Mouse (Mus musculus) stomach, embryonic 16.5 days (tissue): ENCODE data around the gene Ahnak. TPM values are rescaled to one million over a fixed set of nuclear protein-coding genes. Genes with fewer than 3 reads are reported as not detected.
"Not testable (repeated sequence)": the region's sequence is repeated elsewhere in the genome, so short reads cannot be mapped to it uniquely, and the experiment has no call there.

Experiments used
- ATAC-seq: fragments of 200-750 bp; cut with Nextera tagmentation; 2 replicates; pipeline ENCODE4 v1.8.0; 2017; ENCODE audit warnings: moderate number of reproducible peaks, moderate TSS enrichment; ENCODE audit not compliant: insufficient read depth, low FRiP score
- H3K27ac ChIP-seq: fragments of 300-500 bp; sonication (generic); 2 replicates; pipeline ENCODE4 v1.5.1; 2014; ENCODE audit warnings: low read length
- H3K27me3 ChIP-seq: fragments of 300-500 bp; sonication (generic); 2 replicates; pipeline ENCODE4 v1.6.1; 2014; ENCODE audit warnings: low read length, control low read depth, mixed read lengths; ENCODE audit not compliant: control insufficient read depth, insufficient read depth
- H3K36me3 ChIP-seq: fragments of 300-500 bp; sonication (generic); 2 replicates; pipeline ENCODE4 v1.6.1; 2014; ENCODE audit warnings: low read length; ENCODE audit not compliant: control insufficient read depth, insufficient read depth
- H3K4me1 ChIP-seq: fragments of 300-500 bp; sonication (generic); 2 replicates; pipeline ENCODE4 v1.6.1; 2014; ENCODE audit warnings: low read length, control low read depth, mixed read lengths; ENCODE audit not compliant: control insufficient read depth, insufficient read depth
- H3K4me2 ChIP-seq: fragments of 300-500 bp; sonication (generic); 2 replicates; pipeline ENCODE4 v1.6.1; 2014; ENCODE audit warnings: low read depth, low read length, mixed read lengths
- H3K4me3 ChIP-seq: fragments of 300-500 bp; sonication (generic); replicated peaks from 2 replicates; pipeline ENCODE4 v1.5.1; 2014; ENCODE audit warnings: mild to moderate bottlenecking, low read length
- H3K9ac ChIP-seq: fragments of 300-500 bp; sonication (generic); 2 replicates; pipeline ENCODE4 v1.6.1; 2014; ENCODE audit warnings: low read length
- H3K9me3 ChIP-seq: fragments of 300-500 bp; sonication (generic); replicated peaks from 2 replicates; pipeline ENCODE4 v1.6.1; 2016; ENCODE audit warnings: low read length, control low read depth; ENCODE audit not compliant: control insufficient read depth
- WGBS: fragments of 180-500 bp; shearing (Covaris S2); extraction: QIAGEN DNeasy Blood & Tissue Kit; methylation state at CpG from one replicate; pipeline ENCODE4 v1.1.7; 2014; 5-methylcytosine and 5-hydroxymethylcytosine counted together
- polyA plus RNA-seq: library from polyadenylated mRNA; unstranded; fragments of >200 nt; fragmentation: Nextera tagmentation; extraction: Ambion mirVana; gene quantifications from 2 replicates; pipeline ENCODE4 v1.2.1, GENCODE M21; 2015

The Ahnak gene
- polyA plus RNA-seq, 1 experiment from 2014 or later = 46.4 TPM

GRCm38 (mm10) chr19:9082191-9083009, 93.3 kb downstream of the Ahnak start:
- peaks cover 21% of the 10 kb centered on the region for H3K4me1 ChIP-seq
- H3K9me3 ChIP-seq = no peaks in the 10 kb centered on the region
- peak overlapping the region; percentile 19 for H3K4me3 ChIP-seq
- peak; percentile 93 for ATAC-seq
- H3K27ac ChIP-seq = peak overlapping the region; percentile 14; the same call in 1 of the 2 replicates
- H3K9ac ChIP-seq = peak overlapping the region; percentile 63
- 14% methylated on average over 23 of the region's 23 CpGs for WGBS
- H3K36me3 ChIP-seq = no peaks in the 10 kb centered on the region
- H3K4me2 ChIP-seq = peak overlapping the region; percentile 43
- H3K27me3 ChIP-seq = no peaks in the 10 kb centered on the region

DNA sequence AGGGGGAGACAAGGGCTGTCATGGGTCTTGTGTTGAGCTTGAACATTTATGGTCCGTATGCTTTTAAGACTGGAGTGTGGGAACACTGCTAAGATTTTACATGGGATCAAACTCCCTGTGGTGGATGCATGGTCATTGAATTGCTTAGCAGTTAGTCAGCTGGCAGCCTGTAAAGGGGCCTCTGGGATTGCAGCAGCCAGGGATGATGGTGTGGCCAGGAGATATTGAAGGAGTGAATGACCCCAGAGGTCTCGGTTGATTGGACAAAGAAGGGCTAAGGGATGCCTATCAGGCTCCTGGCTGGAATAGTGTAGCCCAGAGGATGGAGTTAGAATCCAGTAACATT, 93.9 kb downstream of the Ahnak start:
- no peak overlapping the region for H3K4me3 ChIP-seq
- ATAC-seq = no peak
- H3K4me2 ChIP-seq = peak overlapping the region; percentile 43
- H3K4me1 ChIP-seq = peaks cover 21% of the 10 kb centered on the region
- no peaks in the 10 kb centered on the region for H3K27me3 ChIP-seq
- no peaks in the 10 kb centered on the region for H3K9me3 ChIP-seq
- no peak overlapping the region for H3K27ac ChIP-seq
- H3K36me3 ChIP-seq = no peaks in the 10 kb centered on the region
- H3K9ac ChIP-seq = peak overlapping the region; percentile 63
- WGBS = 89% methylated on average over 2 of the region's 2 CpGs

GRCm38 (mm10) chr19:9083892-9084291, 94.8 kb downstream of the Ahnak start:
- H3K4me1 ChIP-seq = peaks cover 21% of the 10 kb centered on the region
- 62% methylated on average over 2 of the region's 2 CpGs for WGBS
- not testable (repeated sequence) for H3K9me3 ChIP-seq, H3K4me2 ChIP-seq, H3K36me3 ChIP-seq, H3K27ac ChIP-seq, ATAC-seq, H3K9ac ChIP-seq, H3K4me3 ChIP-seq, H3K27me3 ChIP-seq

- no peak for ATAC-seq
- WGBS = 69% methylated on average over 4 of the region's 4 CpGs
- no peak within 1 kb of the TSS for H3K4me2 ChIP-seq
- no peak within 1 kb of the TSS for H3K27ac ChIP-seq
- no peaks in the 10 kb centered on the region for H3K36me3 ChIP-seq
- H3K9me3 ChIP-seq = no peaks in the 10 kb centered on the region
- no peak within 1 kb of the TSS for H3K4me3 ChIP-seq
- no peaks in the 10 kb centered on the region; the same call in 1 of the 2 replicates for H3K4me1 ChIP-seq
- no peak within 1 kb of the TSS for H3K9ac ChIP-seq
- H3K27me3 ChIP-seq = no peaks in the 10 kb centered on the region
Observed at GRCm38 (mm10) chr19:9087821-9088220, 98.7 kb downstream of the Ahnak start, which contains the start of gene Scgb1a1. TSS of gene Scgb1a1 (minus strand) at chr19:9087958.

DNA sequence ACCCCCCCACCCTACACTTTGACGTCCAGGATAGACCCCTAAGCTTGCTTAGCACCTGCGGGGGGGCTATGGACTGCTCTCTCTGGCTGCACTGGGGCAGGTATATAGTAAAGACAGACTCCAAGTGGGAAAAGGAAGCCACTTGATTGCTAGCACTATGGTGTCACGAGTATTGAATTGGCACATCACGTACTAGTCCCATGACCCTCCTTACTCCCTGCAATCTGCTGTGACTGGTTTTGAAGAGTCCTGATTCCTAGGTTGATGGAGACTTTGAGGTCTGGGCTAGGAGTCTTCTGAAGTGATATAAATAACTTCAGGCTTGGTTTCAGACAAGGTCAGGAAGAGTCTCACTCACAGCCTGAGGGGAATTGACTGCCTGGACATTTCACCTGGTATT, 101.1 kb downstream of the Ahnak start:
- no peaks in the 10 kb centered on the region for H3K4me1 ChIP-seq
- H3K27ac ChIP-seq = 0 out of 2 replicates have a peak overlapping the region, but pooled peaks have one; percentile 19
- no peak overlapping the region for H3K4me2 ChIP-seq
- H3K9ac ChIP-seq = no peak overlapping the region
- H3K36me3 ChIP-seq = no peaks in the 10 kb centered on the region
- no peak overlapping the region for H3K4me3 ChIP-seq
- ATAC-seq = no peak
- no peaks in the 10 kb centered on the region for H3K27me3 ChIP-seq
- WGBS = 61% methylated on average over 4 of the region's 4 CpGs
- H3K9me3 ChIP-seq = no peaks in the 10 kb centered on the region

- H3K4me3 ChIP-seq = no peak overlapping the region
- 39% methylated on average over 2 of the region's 2 CpGs for WGBS
- no peak overlapping the region for H3K4me2 ChIP-seq
- H3K36me3 ChIP-seq = no peaks in the 10 kb centered on the region
- no peaks in the 10 kb centered on the region for H3K4me1 ChIP-seq
- no peak overlapping the region for H3K9ac ChIP-seq
- no peaks in the 10 kb centered on the region for H3K27me3 ChIP-seq
- ATAC-seq = peak; percentile 25; the same call in 1 of the 2 replicates
- H3K27ac ChIP-seq = peak overlapping the region; percentile 19; the same call in 1 of the 2 replicates
- no peaks in the 10 kb centered on the region for H3K9me3 ChIP-seq
Observed at GRCm38 (mm10) chr19:9090709-9091108, 101.6 kb downstream of the Ahnak start.

GRCm38 (mm10) chr19:9095111-9095510, 106.0 kb downstream of the Ahnak start:
- Histone ChIP-seq H3K4me1 (no peaks in the 10 kb centered on the region), H3K4me2 (no peak overlapping the region), H3K27me3 (no peaks in the 10 kb centered on the region), H3K36me3 (no peaks in the 10 kb centered on the region), H3K27ac (no peak overlapping the region), H3K9me3 (no peaks in the 10 kb centered on the region), H3K9ac (no peak overlapping the region), H3K4me3 (no peak overlapping the region)
- 55% methylated on average over 5 of the region's 5 CpGs for WGBS
- no peak for ATAC-seq

GRCm38 (mm10) chr19:9097441-9097840, 108.4 kb downstream of the Ahnak start:
- no peak overlapping the region for H3K4me3 ChIP-seq
- no peaks in the 10 kb centered on the region for H3K36me3 ChIP-seq
- no peak overlapping the region for H3K9ac ChIP-seq
- no peak for ATAC-seq
- no peaks in the 10 kb centered on the region for H3K4me1 ChIP-seq
- 75% methylated on average over 13 of the region's 13 CpGs for WGBS
- no peak overlapping the region for H3K4me2 ChIP-seq
- no peaks in the 10 kb centered on the region for H3K27me3 ChIP-seq
- no peaks in the 10 kb centered on the region for H3K9me3 ChIP-seq
- H3K27ac ChIP-seq = no peak overlapping the region

GRCm38 (mm10) chr19:9099751-9100150, 110.7 kb downstream of the Ahnak start:
- Histone ChIP-seq H3K4me3 (no peak overlapping the region), H3K27me3 (no peaks in the 10 kb centered on the region), H3K4me2 (no peak overlapping the region), H3K27ac (no peak overlapping the region), H3K4me1 (no peaks in the 10 kb centered on the region), H3K9me3 (no peaks in the 10 kb centered on the region), H3K9ac (no peak overlapping the region), H3K36me3 (no peaks in the 10 kb centered on the region)
- WGBS = 83% methylated on average over 8 of the region's 8 CpGs
- no peak for ATAC-seq
